Mouse (Mus musculus) bone marrow, adult 2 months (tissue): ENCODE results near the gene Gprc5b.

ENCODE experiments used
- CTCF ChIP-seq: fragments of 200-500 bp; IDR thresholded peaks from 2 replicates; pipeline ENCODE4 v1.5.1; 2011; ENCODE audit warnings: low read length, control low read depth; ENCODE audit not compliant: control insufficient read depth, insufficient read depth
- POLR2A ChIP-seq: fragments of 200-500 bp; IDR thresholded peaks from 2 replicates; pipeline ENCODE4 v1.6.1; 2011; ENCODE audit warnings: low read depth, mild to moderate bottlenecking, control low read depth, low read length, borderline replicate concordance; ENCODE audit not compliant: control insufficient read depth

DNA sequence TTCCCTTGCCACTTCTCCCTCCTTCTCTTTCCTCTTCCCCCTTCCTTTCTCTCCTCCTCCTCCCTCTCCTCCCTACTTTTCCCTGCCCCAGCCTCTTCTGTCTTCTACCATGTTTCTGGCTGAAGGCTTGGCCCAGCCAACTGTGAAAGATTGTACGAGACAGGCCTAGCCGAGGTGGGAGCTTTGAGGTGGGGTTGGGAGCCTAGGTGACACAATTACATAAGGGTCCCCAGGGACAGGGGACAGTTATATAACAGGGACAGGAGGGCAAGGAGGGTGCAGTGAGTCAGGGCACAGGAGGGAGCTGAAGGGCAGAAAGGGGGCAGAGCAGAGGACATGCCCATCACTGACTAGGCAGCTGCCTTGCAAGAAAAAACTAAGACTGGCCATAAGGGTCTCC, 7.0 kb upstream of the Gprc5b start:
- TF ChIP-seq POLR2A (no peak), CTCF (no peak)
